Mouse (Mus musculus) kidney, postnatal 25 days (tissue): ENCODE measurements around the gene Cptp.

ENCODE experiments used
- DNase-seq, 2 experiments: peaks; one replicate each; pipeline ENCODE4 v3.0.0; 2021; ENCODE audit warnings: mixed read lengths in 2 of 2

Gene Cptp

DNA sequence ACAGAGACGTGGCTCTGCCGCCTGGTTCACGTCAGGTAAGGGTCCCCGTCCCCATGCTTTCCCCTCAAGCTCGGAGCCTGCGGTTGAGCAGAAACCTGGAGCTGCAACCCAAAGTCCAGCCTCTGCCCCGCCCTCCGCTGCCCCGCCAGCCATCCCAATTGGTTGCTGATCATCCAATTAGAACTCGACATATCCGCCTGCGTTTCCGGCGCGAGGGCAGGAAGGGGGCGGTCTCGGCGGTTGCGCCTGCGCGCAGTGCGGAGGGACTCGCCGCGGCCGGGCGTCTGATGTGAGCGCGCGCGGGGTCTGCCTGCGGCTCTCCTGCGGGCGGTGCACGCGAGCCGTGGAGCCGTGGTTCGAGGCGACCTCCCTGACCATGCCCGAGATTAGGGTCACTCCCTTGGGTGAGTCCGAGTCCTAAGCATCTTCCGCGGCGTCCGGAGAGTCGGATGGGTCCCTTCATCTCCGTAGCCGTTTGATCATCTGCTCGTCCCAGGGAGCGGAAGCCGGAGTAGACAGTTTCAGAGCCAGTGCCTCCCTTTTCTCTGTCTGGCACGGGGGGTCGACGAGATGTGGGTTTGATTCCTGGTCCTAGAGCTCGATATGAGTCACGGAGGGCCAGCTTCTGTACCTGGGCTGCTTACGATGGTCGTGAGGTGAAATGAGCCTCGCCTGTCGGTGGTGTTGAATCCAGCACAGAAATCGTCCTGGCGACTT lies at the start of gene Cptp, which contains the start of gene Ints11:
Gene Cptp (minus strand): TSS at position 124 of the 717 bp plus-strand sequence.
Gene Ints11 (plus strand): TSS at position 230 of the 717 bp plus-strand sequence.
- DNase-seq, result peak; percentile 97 to 98

DNA sequence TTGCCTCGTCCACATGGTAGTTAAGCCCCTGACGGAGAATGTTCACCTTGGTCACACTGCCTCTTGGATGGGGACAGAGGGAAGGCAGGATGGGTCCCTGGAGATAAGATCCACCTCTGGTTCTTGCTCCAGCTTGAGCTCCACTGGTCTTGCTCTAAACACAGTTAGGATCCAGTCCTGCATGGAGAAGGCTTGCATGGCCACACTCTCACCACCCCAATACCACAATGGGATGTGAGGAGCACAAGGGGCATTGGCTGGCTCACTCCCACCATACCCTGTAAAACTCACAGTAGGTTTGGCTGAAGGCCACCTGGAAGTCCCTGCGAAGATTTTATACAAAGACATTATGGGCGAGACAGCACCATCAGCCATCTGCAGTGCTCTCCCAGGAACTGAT lies 39.5 kb upstream of the Cptp start:
- peak; percentile 0 to 31 for DNase-seq

DNA sequence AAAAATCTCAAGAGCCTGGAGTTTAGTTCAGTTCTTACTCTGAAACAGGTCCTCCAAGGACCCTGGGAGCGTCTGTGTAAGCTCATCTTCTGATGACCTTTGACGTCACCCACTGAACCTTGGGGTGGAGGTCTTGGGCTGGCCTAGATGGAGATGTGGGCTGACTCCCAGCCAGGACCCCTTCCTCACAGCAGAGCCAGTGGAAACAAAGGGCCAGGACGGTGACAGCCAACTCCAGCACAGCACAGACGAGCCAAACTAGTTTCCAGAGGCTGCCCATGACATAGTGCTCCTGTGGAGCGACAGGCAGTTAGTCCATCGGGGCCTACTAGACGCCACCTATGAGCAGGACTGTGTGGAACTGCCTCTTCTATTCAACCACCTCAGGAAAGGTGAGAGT lies 39.0 kb upstream of the Cptp start:
- DNase-seq, result peak; percentile 1 to 18

DNA sequence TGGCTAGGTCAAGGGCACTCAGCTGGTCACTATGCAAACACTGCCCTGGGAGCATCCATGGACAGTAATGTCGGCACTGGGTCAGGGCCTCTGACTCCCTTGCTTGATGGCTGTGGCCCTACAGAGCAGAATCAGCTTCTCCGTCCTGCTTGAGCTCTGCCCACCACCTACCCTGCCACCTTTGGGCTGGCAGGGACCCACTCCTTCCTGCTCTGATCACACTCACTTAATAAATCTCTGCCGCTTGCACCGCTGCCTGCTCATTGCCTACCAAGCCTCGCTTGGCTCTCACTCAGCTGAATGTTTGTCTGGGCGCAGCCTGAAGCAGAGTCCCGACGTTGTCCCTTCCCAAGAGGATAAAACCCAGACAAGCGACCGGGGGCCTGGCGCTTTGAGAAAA lies 37.8 kb upstream of the Cptp start:
- DNase-seq, result peak in 1 of 2 experiments; percentile 1

DNA sequence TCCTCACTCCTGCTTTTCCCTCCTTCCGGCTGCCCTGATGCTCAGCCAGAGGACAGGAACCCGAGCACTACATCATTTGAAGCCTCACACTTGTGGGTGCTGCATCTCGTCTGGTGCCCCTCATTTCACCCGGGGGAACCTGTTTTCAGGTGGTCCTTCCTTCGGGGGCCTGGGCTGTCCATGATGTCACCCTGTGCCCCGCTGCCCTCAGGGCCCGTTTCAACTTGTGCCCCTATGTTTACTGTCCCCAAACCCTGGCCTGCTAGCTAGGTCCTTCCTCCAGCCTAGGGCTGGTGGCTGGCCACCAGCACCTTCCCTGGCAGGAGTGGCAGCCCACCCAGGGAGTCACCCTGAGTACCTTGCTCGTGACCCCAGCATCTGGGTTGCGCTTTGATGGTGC lies 36.9 kb upstream of the Cptp start:
- DNase-seq, result peak; percentile 0 to 35

DNA sequence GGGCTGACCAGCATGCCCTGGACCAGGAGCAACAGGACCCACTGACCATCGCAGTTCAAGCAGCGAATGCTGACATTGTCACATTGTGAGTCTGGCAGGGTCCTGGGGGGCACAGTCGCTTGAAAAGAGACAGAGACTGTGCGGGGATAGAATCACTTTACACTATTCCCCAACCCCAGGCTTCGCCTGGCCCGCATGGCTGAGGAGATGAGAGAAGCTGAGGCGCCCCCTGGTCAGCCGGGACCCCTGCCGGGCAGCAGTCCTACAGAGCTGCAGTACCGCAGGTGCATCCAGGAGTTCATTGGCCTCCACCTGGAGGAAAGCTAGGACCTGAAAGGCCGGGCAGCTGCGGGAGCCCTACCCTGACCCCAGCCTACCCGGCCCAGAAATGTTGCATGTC lies 36.4 kb upstream of the Cptp start:
- peak; percentile 0 to 26 for DNase-seq

DNA sequence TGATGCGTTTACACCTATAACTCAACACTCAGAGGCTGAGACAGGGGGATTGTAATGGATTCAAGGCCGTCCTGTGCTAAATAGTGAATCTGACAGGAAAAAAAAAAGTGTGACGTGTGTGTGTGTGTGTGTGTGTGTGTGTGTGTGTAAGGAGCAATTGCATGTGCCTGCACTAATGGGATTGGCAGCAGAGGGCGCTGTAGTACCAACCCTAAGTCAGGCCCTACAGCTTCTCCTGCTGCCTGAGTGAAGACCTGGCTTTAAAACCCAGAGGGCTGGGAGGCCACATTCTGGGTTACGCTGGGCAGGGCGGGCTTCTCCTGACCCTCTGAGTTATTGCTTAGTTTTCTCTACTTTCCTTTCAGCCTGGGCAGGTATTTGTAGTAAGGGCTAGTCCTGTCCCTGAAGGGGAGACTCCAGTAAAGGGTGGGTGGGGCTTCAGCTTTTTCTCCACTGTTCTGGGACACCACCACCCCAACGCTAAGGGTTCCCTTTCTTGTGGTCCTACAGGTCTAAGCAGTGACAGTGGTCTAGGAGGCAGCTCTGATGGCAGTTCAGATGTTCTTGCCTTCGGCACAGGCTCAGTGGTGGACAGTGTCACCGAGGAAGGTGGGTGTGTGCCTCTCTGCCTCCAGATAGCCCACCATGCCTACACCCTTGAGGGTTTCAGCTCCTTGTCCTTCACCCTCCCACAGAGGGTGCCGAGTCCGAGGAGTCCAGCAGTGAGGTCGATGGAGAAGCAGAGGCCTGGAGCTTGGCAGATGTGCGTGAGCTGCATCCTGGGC lies 35.3 kb upstream of the Cptp start:
- peak; percentile 42 to 47 for DNase-seq

DNA sequence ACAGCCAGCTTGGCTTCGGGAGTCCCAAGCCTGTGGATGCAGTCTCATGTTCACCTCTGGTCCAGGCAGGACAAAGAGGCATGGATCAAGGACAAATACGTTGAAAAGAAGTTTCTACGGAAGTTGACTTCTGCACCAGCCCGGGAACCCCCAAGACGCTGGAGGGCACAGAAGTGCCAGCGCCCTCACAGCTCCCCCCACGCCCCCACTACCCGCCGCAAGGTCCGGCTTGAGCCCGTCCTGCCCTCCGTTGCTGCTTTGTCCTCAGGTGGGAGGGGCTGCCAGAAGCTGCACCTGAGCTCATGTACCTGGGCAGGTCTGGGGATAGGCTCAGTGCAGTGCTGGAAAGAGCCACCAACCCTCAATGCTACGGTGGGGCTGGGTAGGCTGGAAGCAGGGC lies 34.0 kb upstream of the Cptp start:
- peak; percentile 0 to 27 for DNase-seq

DNA sequence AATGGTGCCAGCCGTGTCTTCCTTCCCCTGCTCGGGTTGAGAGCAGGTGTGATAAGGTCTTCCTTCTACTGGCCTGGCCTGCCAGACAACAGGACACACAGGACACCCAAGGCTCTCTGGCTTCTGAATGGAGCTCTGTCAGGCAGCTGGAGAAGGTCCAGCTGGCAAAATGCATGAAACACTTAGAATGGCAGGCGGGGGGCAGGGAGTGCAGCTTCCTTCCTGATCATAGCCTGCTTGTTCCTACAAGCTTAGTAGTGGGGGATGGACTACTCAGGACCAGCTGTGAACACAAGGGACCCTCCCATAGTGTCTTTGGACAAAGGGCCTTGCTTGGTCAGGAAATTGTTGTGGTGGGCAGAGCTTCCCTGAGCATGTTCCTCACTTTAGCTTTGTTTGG lies 32.0 kb upstream of the Cptp start:
- DNase-seq, result peak; percentile 50 to 77

DNA sequence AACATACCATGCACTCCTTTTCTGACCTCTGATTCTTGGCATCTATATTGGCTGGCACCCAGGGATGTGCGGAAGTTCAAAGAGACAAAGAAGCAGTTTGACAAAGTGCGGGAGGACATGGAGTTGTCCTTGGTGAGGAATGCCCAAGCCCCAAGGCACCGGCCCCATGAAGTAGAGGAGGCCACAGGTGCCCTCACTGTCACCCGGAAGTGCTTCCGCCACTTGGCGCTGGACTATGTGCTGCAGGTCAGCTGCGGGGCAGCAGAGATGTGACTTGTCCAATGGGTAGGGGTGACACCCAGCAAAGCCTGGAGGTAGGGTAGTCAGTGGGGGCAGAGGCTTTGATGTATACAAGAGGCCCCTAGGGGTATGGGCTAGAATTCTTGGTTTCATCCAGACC lies 30.1 kb upstream of the Cptp start:
- peak; percentile 1 to 39 for DNase-seq

DNA sequence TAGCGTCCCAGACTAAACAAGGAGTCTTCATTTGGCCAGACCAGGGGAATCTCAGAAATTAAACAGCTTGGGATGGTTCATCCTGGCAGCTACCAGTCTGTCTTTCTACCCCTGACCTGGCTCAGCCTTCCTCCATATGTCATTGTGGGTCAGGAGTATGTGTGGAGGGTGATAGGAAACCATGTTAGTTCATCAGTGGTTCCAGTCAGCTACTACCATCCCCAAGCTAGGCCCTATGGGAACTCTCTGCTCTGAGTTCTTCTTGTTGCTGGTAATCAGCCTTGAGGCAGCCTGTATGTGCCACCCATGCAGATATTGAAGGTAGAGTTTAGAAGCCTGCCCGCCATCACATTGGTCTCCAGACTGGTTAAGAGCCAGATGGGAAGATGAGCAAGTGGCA lies 29.1 kb upstream of the Cptp start:
- peak in 1 of 2 experiments; percentile 1 for DNase-seq

DNA sequence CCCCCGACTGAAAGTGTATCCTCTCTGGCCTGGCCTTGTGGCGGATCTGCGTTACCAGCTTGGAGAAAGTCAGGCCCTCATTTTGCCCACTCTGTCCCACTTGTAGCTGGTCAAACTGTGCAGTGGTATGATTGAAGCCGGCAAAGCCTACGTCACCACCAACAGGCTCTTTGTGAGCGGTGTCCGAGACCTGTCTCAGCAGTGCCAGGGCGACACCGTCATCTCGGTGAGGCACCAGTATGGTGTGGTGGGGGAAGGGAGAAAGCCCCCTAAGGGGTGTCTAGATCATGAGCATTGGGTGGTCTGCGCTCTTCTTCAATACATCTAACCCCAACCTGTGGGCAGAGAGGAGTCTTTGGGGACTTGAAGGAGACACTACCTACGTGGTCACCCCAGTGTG lies 27.2 kb upstream of the Cptp start:
- DNase-seq, result peak; percentile 1 to 26

DNA sequence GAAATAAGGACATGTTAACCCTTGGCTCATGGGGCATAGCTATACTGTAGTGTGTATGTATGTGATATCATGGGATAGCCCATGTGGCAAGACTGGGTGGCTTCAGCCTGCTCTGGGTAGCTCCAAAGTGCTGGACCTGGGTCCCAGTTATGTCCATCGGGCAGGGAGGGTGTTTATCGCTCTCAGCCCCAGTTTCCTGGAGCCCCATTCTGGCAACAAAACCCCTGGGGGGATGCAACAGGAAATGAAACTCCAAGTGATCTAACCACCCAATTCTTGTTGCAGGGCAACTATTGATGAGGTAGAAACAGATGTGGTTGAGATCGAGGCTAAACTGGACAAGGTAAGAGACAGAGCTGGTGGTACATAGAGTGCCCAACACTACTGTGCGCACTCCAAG lies 26.6 kb upstream of the Cptp start:
- peak; percentile 1 to 20 for DNase-seq

DNA sequence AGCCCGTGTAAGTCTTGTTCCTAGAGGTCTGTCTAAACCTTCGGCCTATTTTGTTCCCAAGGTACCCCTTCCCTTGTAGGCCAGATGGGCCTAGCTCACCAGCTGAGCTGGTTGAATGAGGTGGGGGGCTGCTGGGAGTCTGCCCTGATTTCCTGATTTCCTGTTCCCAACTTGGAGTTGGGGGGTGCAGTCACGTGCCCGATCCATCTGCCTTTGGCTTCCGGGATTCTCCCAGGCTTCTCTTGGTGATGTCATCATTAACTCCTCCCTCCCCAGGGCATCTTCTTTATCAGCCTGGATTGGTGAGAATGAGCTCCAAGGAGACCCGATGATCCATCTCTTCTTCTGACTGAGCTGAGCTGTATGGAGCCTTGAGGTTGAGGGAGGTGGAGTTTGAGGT lies 26.0 kb upstream of the Cptp start:
- peak; percentile 74 to 76 for DNase-seq

DNA sequence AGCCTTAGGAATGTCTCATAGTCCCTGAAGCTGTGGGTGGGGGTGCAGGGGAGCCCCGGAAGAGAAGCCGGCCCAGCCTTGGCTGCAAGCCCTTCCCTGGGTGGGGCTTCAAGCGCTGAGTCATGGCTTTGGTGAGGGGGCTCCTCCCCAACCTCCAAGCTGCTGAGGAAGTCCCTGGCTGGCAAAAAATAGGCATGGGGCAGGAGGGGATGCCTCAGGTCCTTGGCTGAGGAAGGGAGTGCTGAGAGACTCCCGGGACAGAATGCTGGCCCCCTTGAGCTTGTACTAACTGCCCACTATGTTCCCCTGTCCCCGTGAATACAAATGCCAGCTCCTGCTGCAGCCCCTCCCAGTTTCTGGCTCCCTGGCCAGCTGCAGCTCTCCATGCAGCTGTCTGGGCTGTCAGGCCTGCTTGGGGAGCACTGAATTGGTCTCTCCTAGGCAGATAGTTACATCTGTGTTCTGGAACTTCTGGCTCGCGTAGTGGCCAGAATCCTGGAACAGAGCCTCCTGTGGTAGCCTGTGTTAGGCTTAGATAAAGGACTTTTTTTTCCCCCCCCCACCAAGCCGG lies 25.2 kb upstream of the Cptp start:
- peak; percentile 62 to 79 for DNase-seq

DNA sequence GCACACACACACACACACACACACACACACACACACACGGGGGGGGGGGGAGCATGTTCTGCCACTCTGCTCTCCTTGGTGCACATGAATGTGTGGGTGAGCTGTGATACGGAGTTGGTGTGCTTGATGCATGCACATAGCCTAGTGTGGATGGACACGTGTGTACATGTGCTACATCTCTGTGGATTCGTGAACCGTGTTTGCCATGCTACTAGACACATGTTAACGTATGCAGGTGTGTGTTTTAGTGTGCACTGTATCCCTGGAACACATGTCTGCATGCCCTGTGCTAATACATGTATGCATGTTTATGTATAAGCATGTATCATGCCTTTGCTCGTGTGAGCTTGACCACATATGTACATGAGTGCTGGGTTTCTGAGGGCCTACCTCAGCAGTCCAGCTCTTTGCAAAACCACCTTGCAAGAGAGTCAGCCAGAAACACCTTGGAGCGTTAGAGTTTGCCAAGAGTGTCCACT lies 24.0 kb upstream of the Cptp start:
- peak; percentile 1 to 28 for DNase-seq

DNA sequence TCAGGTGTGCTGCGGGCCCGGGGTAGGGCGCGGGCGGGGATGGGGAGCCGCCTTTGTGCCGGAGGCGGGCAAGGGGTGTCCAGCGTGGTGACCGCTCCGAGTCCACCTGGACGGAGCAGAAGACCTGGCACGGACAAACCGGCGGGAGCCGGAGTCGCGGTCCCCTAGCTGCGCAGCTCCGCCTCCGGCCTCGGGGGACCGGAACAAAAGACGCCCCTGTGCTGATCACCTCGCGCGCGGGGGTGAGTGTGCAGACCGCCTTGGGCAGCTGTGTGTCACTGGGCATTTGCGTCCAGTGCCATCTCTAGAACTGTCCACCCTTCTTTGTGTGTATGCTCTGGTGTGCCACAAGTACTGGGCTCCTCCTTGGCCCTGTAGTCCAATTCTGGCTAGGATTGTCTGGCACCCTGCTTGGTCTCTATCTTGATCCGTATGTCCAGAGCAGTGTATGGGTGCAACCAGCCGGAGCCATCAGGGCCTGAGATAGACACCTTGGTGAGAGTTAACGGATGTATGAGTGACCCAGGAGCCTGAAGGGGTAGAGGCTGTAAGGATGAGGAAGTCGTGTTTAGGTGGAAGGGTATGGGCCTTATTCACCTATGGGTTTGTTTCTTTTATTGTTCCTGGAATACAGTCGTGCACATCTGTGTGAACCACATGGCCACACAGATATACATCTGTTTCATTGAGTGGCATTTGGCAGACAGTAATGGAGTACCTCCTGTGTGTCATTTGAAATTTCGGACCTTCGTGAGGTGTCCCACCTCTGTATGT lies 23.4 kb upstream of the Cptp start:
- peak; percentile 28 to 65 for DNase-seq

DNA sequence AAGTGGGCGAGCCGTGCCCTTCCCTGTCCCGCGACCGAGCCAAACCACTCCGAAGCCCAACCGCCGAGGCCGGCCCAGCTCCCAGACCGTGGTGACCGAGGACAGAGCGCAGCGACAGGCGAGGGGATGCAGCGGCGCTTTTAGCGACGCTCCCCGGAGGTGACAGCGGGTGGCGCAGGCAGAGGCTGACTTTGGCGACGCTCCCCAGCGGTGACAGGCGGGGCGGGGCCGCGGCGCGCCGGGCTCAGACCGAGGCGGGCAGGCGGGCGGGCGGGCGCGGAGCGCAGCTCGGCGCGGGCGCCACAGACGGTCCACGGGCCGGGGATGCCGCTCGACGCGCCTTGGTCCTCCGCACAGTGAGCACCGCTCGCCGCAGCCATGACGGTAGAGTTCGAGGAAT lies 22.8 kb upstream of the Cptp start:
- DNase-seq, result peak; percentile 84 to 92

DNA sequence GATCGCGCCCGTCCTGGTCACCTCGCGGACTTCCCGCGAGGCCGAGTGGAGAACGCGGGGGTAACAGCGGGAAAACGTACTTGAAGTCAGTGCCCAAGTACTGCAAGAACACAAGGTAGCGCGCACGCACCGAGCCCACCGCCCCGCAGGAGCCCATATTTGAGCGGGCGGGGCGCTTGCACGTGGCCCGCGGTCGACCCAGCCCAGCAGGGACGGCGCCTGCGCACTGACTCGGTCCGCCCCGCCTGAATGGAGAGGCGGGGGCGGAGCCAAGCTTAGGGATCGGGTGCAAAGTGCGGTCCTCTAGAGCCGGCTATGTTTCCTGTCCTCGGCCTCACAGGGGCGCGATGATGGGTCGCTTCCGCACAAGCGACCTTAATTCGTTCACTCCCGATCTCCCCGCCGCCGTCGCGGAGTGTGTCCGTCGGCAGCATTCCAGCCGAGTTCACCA lies 22.3 kb upstream of the Cptp start, which contains the start of the genes Pusl1 and Acap3:
Gene Pusl1 (minus strand): TSS at position 231 of the 451 bp plus-strand sequence.
Gene Acap3 (plus strand): TSS at position 272 of the 451 bp plus-strand sequence.
- peak; percentile 97 to 99 for DNase-seq

DNA sequence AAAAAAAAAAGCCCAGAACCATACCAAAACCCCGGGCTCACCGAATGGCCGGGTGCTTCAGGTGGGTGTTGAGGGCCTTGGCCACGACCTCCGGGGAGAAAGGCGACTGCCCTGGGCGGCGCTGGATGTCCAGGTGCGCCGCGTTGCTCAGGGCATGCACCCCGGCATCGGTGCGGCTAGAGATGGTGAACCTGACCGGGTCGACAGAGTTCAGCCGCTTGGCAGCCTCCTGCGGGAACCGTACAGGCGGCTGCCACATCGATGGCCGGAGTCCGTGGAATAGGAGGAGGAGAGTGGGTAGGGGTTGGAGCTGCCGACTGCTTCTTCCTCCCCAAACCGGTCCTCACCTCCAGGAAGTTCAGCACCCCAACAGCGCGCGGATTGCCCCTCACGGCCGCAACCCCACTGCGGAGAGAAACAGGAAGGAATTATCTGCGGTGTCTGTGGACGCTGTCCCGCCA lies 21.8 kb upstream of the Cptp start:
- peak; percentile 30 to 55 for DNase-seq

DNA sequence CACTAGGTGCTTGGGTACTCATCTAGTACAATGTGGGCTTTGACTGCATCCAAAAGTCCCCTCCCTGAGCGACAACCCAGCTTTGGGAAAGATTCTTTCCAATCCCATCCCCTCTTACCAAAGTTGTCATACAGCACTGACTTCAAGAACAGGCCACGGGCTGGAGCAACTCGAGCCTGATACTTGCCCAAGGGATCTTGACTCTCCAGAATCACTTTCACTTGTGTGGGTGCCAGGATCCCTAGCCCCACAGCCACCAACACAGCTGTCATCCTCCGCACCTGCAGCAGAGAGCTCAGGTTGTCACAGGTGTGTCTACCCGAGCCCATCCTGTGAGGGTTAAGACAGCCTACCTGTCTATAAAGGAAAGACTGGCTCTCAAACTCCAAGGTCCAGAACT lies 20.1 kb upstream of the Cptp start:
- DNase-seq, result peak in 1 of 2 experiments; percentile 26

DNA sequence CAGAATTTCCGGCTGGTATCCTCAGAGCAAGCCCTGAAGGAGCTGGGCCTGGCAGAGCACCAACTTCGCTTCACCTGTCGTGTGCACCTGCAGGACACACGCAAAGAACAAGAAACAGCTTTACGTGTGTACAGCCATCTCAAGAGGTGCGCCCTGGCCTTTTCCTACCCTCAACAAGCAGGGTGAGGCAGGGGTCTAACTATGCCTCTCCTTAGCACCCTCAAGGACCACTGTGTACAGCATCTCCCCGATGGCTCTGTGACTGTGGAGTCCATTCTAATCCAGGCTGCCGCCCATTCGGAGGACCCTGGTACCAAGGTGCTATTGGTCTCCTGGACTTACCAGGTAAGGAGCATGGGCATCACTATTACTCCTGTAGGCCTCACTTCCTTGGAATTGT lies 18.9 kb upstream of the Cptp start:
- peak in 1 of 2 experiments; percentile 26 for DNase-seq
